Mouse (Mus musculus): ENCODE data around the gene H1fx.
"Not testable (repeated sequence)": the region's sequence is repeated elsewhere in the genome, so short reads cannot be mapped to it uniquely, and the experiment has no call there.

H1fx gene

GRCm38 (mm10) chr6:87981547-87982256 is at the start of gene H1fx:
H1fx (minus strand) TSS chr6:87981637.
- in situ Hi-C loops (cut with MboI, MseI) = no loop called here

GRCm38 (mm10) chr6:88030432-88030831 is 49.0 kb upstream of the H1fx start:
- in situ Hi-C loops (cut with MboI, MseI) = no loop called here

- in situ Hi-C loops (cut with MboI, MseI) = no loop called here
Observed at GRCm38 (mm10) chr6:88027390-88027789, 46.0 kb upstream of the H1fx start.

- in situ Hi-C loops (cut with MboI, MseI) = no loop called here
Observed at GRCm38 (mm10) chr6:88023316-88023890, 42.0 kb upstream of the H1fx start.

GRCm38 (mm10) chr6:88019154-88019553 is 37.7 kb upstream of the H1fx start:
- in situ Hi-C loops (cut with MboI, MseI) = loop anchor here in 1 of 2 experiments (5.0 kb wide), 1 partner anchor 53 kb away; no protein-coding TSS in a partner anchor

- in situ Hi-C loops (cut with MboI, MseI) = loop anchor here in 1 of 2 experiments (5.0 kb wide), 1 partner anchor 54 kb away; no protein-coding TSS in a partner anchor
Observed at GRCm38 (mm10) chr6:88017821-88018220, 36.4 kb upstream of the H1fx start.

GRCm38 (mm10) chr6:88015797-88016196 is 34.4 kb upstream of the H1fx start:
- in situ Hi-C loops (cut with MboI, MseI) = loop anchor here in 1 of 2 experiments (5.0 kb wide), 1 partner anchor 57 kb away; no protein-coding TSS in a partner anchor

- in situ Hi-C loops (cut with MboI, MseI) = no loop called here
Observed at GRCm38 (mm10) chr6:88013456-88013855, 32.0 kb upstream of the H1fx start.

- in situ Hi-C loops (cut with MboI, MseI) = no loop called here
Observed at GRCm38 (mm10) chr6:88012601-88013000, 31.2 kb upstream of the H1fx start.

GRCm38 (mm10) chr6:88011106-88011505 is 29.7 kb upstream of the H1fx start:
- in situ Hi-C loops (cut with MboI, MseI) = not testable (repeated sequence)

- in situ Hi-C loops (cut with MboI, MseI) = no loop called here
Observed at GRCm38 (mm10) chr6:88009209-88009608, 27.8 kb upstream of the H1fx start.

GRCm38 (mm10) chr6:88004773-88005172 is 23.3 kb upstream of the H1fx start:
- in situ Hi-C loops (cut with MboI, MseI) = not testable (repeated sequence)

- in situ Hi-C loops (cut with MboI, MseI) = no loop called here
Observed at GRCm38 (mm10) chr6:88003439-88003838, 22.0 kb upstream of the H1fx start.

- in situ Hi-C loops (cut with MboI, MseI) = loop anchor here in 1 of 2 experiments (5.0 kb wide), 1 partner anchor 91 kb away; no protein-coding TSS in a partner anchor
Observed at GRCm38 (mm10) chr6:87998358-87998757, 16.9 kb upstream of the H1fx start.

GRCm38 (mm10) chr6:87997706-87998265 is 16.3 kb upstream of the H1fx start:
- in situ Hi-C loops (cut with MboI, MseI) = loop anchor here in 1 of 2 experiments (5.0 kb wide), 1 partner anchor 90 kb away; no protein-coding TSS in a partner anchor

- in situ Hi-C loops (cut with MboI, MseI) = loop anchor here in 1 of 2 experiments (5.0 kb wide), 1 partner anchor 89 kb away; no protein-coding TSS in a partner anchor
Observed at GRCm38 (mm10) chr6:87996606-87997005, 15.2 kb upstream of the H1fx start.

- in situ Hi-C loops (cut with MboI, MseI) = loop anchor here in 1 of 2 experiments (5.0 kb wide), 1 partner anchor 88 kb away; no protein-coding TSS in a partner anchor
Observed at GRCm38 (mm10) chr6:87995519-87995918, 14.1 kb upstream of the H1fx start.

- in situ Hi-C loops (cut with MboI, MseI) = loop anchor here in 1 of 2 experiments (5.0 kb wide), 1 partner anchor 87 kb away; no protein-coding TSS in a partner anchor
Observed at GRCm38 (mm10) chr6:87993790-87994571, 12.5 kb upstream of the H1fx start.

GRCm38 (mm10) chr6:87992733-87993132 is 11.3 kb upstream of the H1fx start:
- in situ Hi-C loops (cut with MboI, MseI) = loop anchor here in 1 of 2 experiments (5.0 kb wide), 1 partner anchor 85 kb away; no protein-coding TSS in a partner anchor

- in situ Hi-C loops (cut with MboI, MseI) = loop anchor here in 1 of 2 experiments (5.0 kb wide), 1 partner anchor 85 kb away; no protein-coding TSS in a partner anchor
Observed at GRCm38 (mm10) chr6:87991886-87992285, 10.4 kb upstream of the H1fx start.

- in situ Hi-C loops (cut with MboI, MseI) = loop anchor here in 1 of 2 experiments (5.0 kb wide), 1 partner anchor 84 kb away; no protein-coding TSS in a partner anchor
Observed at GRCm38 (mm10) chr6:87991216-87991615, 9.8 kb upstream of the H1fx start.
